Mouse (Mus musculus) intestine, embryonic 16.5 days (tissue): ENCODE results near the gene Amelx. TPM values are rescaled to one million over a fixed set of nuclear protein-coding genes. Genes with fewer than 3 reads are reported as not detected.

Experiments
- ATAC-seq: fragments of 200-750 bp; cut with Nextera tagmentation; 2 replicates; pipeline ENCODE4 v1.8.0; 2017; ENCODE audit warnings: moderate TSS enrichment, moderate library complexity
- H3K27ac ChIP-seq: fragments of 300-500 bp; sonication (generic); 2 replicates; pipeline ENCODE4 v1.5.1; 2014; ENCODE audit warnings: mild to moderate bottlenecking, low read length
- H3K27me3 ChIP-seq: fragments of 300-500 bp; sonication (generic); replicated peaks from 2 replicates; pipeline ENCODE4 v1.6.1; 2014; ENCODE audit warnings: low read length, control low read depth, mixed read lengths; ENCODE audit not compliant: control insufficient read depth, insufficient read depth
- H3K36me3 ChIP-seq: fragments of 300-500 bp; sonication (generic); 2 replicates; pipeline ENCODE4 v1.6.1; 2014; ENCODE audit warnings: low read length, control low read depth; ENCODE audit not compliant: control insufficient read depth, insufficient read depth
- H3K4me1 ChIP-seq: fragments of 300-500 bp; sonication (generic); 2 replicates; pipeline ENCODE4 v1.6.1; 2014; ENCODE audit warnings: low read length, control low read depth, mixed read lengths; ENCODE audit not compliant: control insufficient read depth, insufficient read depth
- H3K4me2 ChIP-seq: fragments of 300-500 bp; sonication (generic); 2 replicates; pipeline ENCODE4 v1.6.1; 2014; ENCODE audit warnings: low read depth, low read length, control low read depth
- H3K4me3 ChIP-seq: fragments of 300-500 bp; sonication (generic); 2 replicates; pipeline ENCODE4 v1.5.1; 2014; ENCODE audit warnings: mild to moderate bottlenecking, low read length
- H3K9ac ChIP-seq: fragments of 300-500 bp; sonication (generic); 2 replicates; pipeline ENCODE4 v1.6.1; 2014; ENCODE audit warnings: low read depth, low read length
- H3K9me3 ChIP-seq: fragments of 300-500 bp; sonication (generic); 2 replicates; pipeline ENCODE4 v1.6.1; 2016; ENCODE audit warnings: low read length, control low read depth; ENCODE audit not compliant: control insufficient read depth
- WGBS: fragments of 180-500 bp; shearing (Covaris S2); extraction: QIAGEN DNeasy Blood & Tissue Kit; methylation state at CpG from one replicate; pipeline ENCODE4 v1.1.7; 2014; 5-methylcytosine and 5-hydroxymethylcytosine counted together
- polyA plus RNA-seq: library from polyadenylated mRNA; unstranded; fragments of >200 nt; fragmentation: Nextera tagmentation; extraction: Ambion mirVana; gene quantifications from 2 replicates; pipeline ENCODE4 v1.2.1, GENCODE M21; 2015

Gene Amelx
- polyA plus RNA-seq, 1 experiment from 2014 or later: not detected

DNA sequence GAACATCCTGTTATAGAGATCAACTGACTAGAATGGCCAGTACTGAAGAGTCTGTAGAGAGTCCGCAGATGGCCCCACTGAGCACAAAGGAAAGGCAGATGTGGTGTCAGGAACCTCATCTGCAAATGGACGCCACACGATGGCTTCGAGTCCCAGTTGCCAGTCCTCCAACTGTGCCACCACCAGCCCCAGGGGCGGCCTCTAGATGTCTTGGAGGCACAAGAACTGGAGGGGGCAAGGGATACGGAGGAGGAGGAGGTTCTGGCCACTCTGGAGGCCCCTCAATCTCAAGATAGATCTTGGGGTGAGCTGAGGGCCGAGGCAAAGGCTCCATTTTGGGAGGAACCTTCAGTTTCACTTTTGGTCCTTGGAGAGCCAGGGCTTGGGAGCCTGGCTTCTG lies 47.2 kb downstream of the Amelx start:
- H3K27ac ChIP-seq: no peak overlapping the region
- no peaks in the 10 kb centered on the region for H3K4me1 ChIP-seq
- WGBS: 93% methylated on average over 7 of the region's 7 CpGs
- H3K4me3 ChIP-seq: no peak overlapping the region
- ATAC-seq: no peak
- no peaks in the 10 kb centered on the region for H3K9me3 ChIP-seq
- H3K36me3 ChIP-seq: no peaks in the 10 kb centered on the region
- H3K9ac ChIP-seq: no peak overlapping the region
- no peak overlapping the region for H3K4me2 ChIP-seq
- H3K27me3 ChIP-seq: no peaks in the 10 kb centered on the region

Other genes with a start within 250 kb of the Amelx start
- 27.7 and 30.3 TPM in 2 replicates for gene Hccs, start 133.2 kb upstream of the Amelx start, polyA plus RNA-seq